Mouse (Mus musculus) embryonic facial prominence, embryonic 13.5 days (tissue): ENCODE results near the gene Drd4. TPM values are rescaled to one million over a fixed set of nuclear protein-coding genes. Genes with fewer than 3 reads are reported as not detected.
A peak's percentile ranks its signal among the peaks of the same experiment; 100 is the strongest.

ENCODE experiments used
- ATAC-seq: fragments of 200-750 bp; cut with Nextera tagmentation; 2 replicates; pipeline ENCODE4 v1.8.0; 2017; ENCODE audit warnings: low read depth; ENCODE audit not compliant: insufficient number of reproducible peaks, insufficient read depth, low FRiP score, low TSS enrichment
- H3K27ac ChIP-seq: fragments of 300-500 bp; sonication (generic); 2 replicates; pipeline ENCODE4 v1.5.1; 2015; ENCODE audit warnings: moderate library complexity, mild to moderate bottlenecking, inconsistent platforms
- H3K27me3 ChIP-seq: fragments of 300-500 bp; sonication (generic); 2 replicates; pipeline ENCODE4 v1.6.1; 2015; ENCODE audit warnings: mild to moderate bottlenecking, inconsistent platforms
- H3K36me3 ChIP-seq: fragments of 300-500 bp; sonication (generic); 2 replicates; pipeline ENCODE4 v1.6.1; 2015; ENCODE audit warnings: mild to moderate bottlenecking, inconsistent platforms
- H3K4me1 ChIP-seq: fragments of 300-500 bp; sonication (generic); 2 replicates; pipeline ENCODE4 v1.6.1; 2015; ENCODE audit warnings: inconsistent platforms
- H3K4me2 ChIP-seq: fragments of 300-500 bp; sonication (generic); 2 replicates; pipeline ENCODE4 v1.6.1; 2015; ENCODE audit warnings: moderate library complexity, mild to moderate bottlenecking, inconsistent platforms
- H3K4me3 ChIP-seq: fragments of 300-500 bp; sonication (generic); 2 replicates; pipeline ENCODE4 v1.5.1; 2015; ENCODE audit warnings: mild to moderate bottlenecking, inconsistent platforms
- H3K9ac ChIP-seq: fragments of 300-500 bp; sonication (generic); 2 replicates; pipeline ENCODE4 v1.6.1; 2015; ENCODE audit warnings: mild to moderate bottlenecking, inconsistent platforms
- H3K9me3 ChIP-seq: fragments of 300-500 bp; sonication (generic); 2 replicates; pipeline ENCODE4 v1.6.1; 2016; ENCODE audit warnings: inconsistent platforms
- WGBS: fragments of 180-500 bp; shearing (Covaris S2); methylation state at CpG from one replicate; pipeline ENCODE4 v1.1.7; 2015; ENCODE audit warnings: mixed read lengths; 5-methylcytosine and 5-hydroxymethylcytosine counted together
- polyA plus RNA-seq: library from polyadenylated mRNA; unstranded; fragments of >200 nt; fragmentation: Nextera tagmentation; extraction: Ambion mirVana; gene quantifications from 2 replicates; pipeline ENCODE4 v1.2.1, GENCODE M21; 2015

Gene Drd4
- polyA plus RNA-seq, 1 experiment from 2014 or later, result 1.3 TPM

GRCm38 (mm10) chr7:141294479-141294878 is 2.7 kb downstream of the Drd4 start:
- Histone ChIP-seq H3K4me3 (peak overlapping the region; percentile 45), H3K36me3 (peaks cover 24% of the 10 kb centered on the region), H3K9me3 (no peaks in the 10 kb centered on the region), H3K9ac (no peak overlapping the region; the same call in 1 of the 2 replicates), H3K4me2 (peak overlapping the region; percentile 81), H3K27me3 (peaks cover 54% of the 10 kb centered on the region), H3K4me1 (peaks cover 33% of the 10 kb centered on the region), H3K27ac (no peak overlapping the region)
- no peak for ATAC-seq
- WGBS, result 7% methylated on average over 22 of the region's 22 CpGs

- H3K9me3 ChIP-seq, result no peaks in the 10 kb centered on the region
- H3K27ac ChIP-seq, result no peak overlapping the region
- no peak for ATAC-seq
- H3K36me3 ChIP-seq, result peaks cover 59% of the 10 kb centered on the region
- peaks cover 17% of the 10 kb centered on the region for H3K4me1 ChIP-seq
- no peak overlapping the region for H3K4me3 ChIP-seq
- 86% methylated on average over 3 of the region's 3 CpGs for WGBS
- H3K27me3 ChIP-seq, result peaks cover 31% of the 10 kb centered on the region
- H3K9ac ChIP-seq, result no peak overlapping the region
- H3K4me2 ChIP-seq, result no peak overlapping the region
These were observed 6.3 kb downstream of the Drd4 start for GRCm38 (mm10) chr7:141297926-141298650.

- peaks cover 6% of the 10 kb centered on the region for H3K4me1 ChIP-seq
- no peak overlapping the region for H3K9ac ChIP-seq
- no peak overlapping the region for H3K4me3 ChIP-seq
- H3K4me2 ChIP-seq, result no peak overlapping the region
- peaks cover 69% of the 10 kb centered on the region for H3K36me3 ChIP-seq
- ATAC-seq, result no peak
- no peaks in the 10 kb centered on the region for H3K9me3 ChIP-seq
- H3K27me3 ChIP-seq, result peaks cover 21% of the 10 kb centered on the region
- 96% methylated on average over 8 of the region's 8 CpGs for WGBS
- no peak overlapping the region for H3K27ac ChIP-seq
These were observed 7.4 kb downstream of the Drd4 start for GRCm38 (mm10) chr7:141299175-141299574.

GRCm38 (mm10) chr7:141301386-141301785 is 9.6 kb downstream of the Drd4 start:
- Histone ChIP-seq H3K9ac (no peak overlapping the region), H3K4me3 (no peak overlapping the region), H3K27ac (no peak overlapping the region), H3K4me1 (no peaks in the 10 kb centered on the region), H3K4me2 (no peak overlapping the region), H3K36me3 (peaks cover 91% of the 10 kb centered on the region), H3K27me3 (no peaks in the 10 kb centered on the region), H3K9me3 (no peaks in the 10 kb centered on the region)
- WGBS, result 95% methylated on average over 9 of the region's 9 CpGs
- ATAC-seq, result no peak

- H3K9ac ChIP-seq, result no peak overlapping the region
- ATAC-seq, result no peak
- H3K4me3 ChIP-seq, result no peak overlapping the region
- H3K27ac ChIP-seq, result no peak overlapping the region
- 59% methylated on average over 1 of the region's 1 CpGs for WGBS
- no peaks in the 10 kb centered on the region for H3K4me1 ChIP-seq
- no peaks in the 10 kb centered on the region for H3K27me3 ChIP-seq
- no peak overlapping the region for H3K4me2 ChIP-seq
- no peaks in the 10 kb centered on the region for H3K9me3 ChIP-seq
- peaks cover 93% of the 10 kb centered on the region for H3K36me3 ChIP-seq
These were observed 11.0 kb downstream of the Drd4 start for GRCm38 (mm10) chr7:141302702-141303268.

- Histone ChIP-seq H3K27ac (no peak overlapping the region), H3K27me3 (no peaks in the 10 kb centered on the region), H3K4me1 (no peaks in the 10 kb centered on the region), H3K9ac (no peak overlapping the region), H3K4me3 (no peak overlapping the region), H3K36me3 (peaks cover 98% of the 10 kb centered on the region), H3K4me2 (no peak overlapping the region), H3K9me3 (no peaks in the 10 kb centered on the region)
- ATAC-seq, result no peak
- WGBS, result 83% methylated on average over 4 of the region's 4 CpGs
These were observed 12.7 kb downstream of the Drd4 start for GRCm38 (mm10) chr7:141304537-141304936.

GRCm38 (mm10) chr7:141314416-141314815 is 22.6 kb downstream of the Drd4 start:
- Histone ChIP-seq H3K27me3 (no peaks in the 10 kb centered on the region), H3K36me3 (peaks cover 98% of the 10 kb centered on the region), H3K4me2 (no peak overlapping the region), H3K4me3 (no peak overlapping the region), H3K4me1 (no peaks in the 10 kb centered on the region), H3K9ac (0 out of 2 replicates have a peak overlapping the region, but pooled peaks have one; percentile 52), H3K27ac (no peak overlapping the region), H3K9me3 (no peaks in the 10 kb centered on the region)
- ATAC-seq, result no peak
- 86% methylated on average over 2 of the region's 2 CpGs for WGBS

GRCm38 (mm10) chr7:141315076-141315475 is 23.3 kb downstream of the Drd4 start:
- WGBS, result 86% methylated on average over 8 of the region's 8 CpGs
- Histone ChIP-seq H3K4me2 (no peak overlapping the region), H3K27me3 (no peaks in the 10 kb centered on the region), H3K9me3 (no peaks in the 10 kb centered on the region), H3K4me3 (no peak overlapping the region), H3K4me1 (no peaks in the 10 kb centered on the region), H3K9ac (no peak overlapping the region), H3K27ac (no peak overlapping the region), H3K36me3 (peaks cover 97% of the 10 kb centered on the region)
- no peak for ATAC-seq

- WGBS, result 80% methylated on average over 5 of the region's 5 CpGs
- Histone ChIP-seq H3K4me1 (no peaks in the 10 kb centered on the region), H3K27ac (no peak overlapping the region), H3K36me3 (peaks cover 96% of the 10 kb centered on the region), H3K4me2 (no peak overlapping the region), H3K4me3 (no peak overlapping the region), H3K9me3 (no peaks in the 10 kb centered on the region), H3K27me3 (no peaks in the 10 kb centered on the region), H3K9ac (no peak overlapping the region)
- ATAC-seq, result no peak
These were observed 24.2 kb downstream of the Drd4 start for GRCm38 (mm10) chr7:141315974-141316373.

- no peaks in the 10 kb centered on the region for H3K4me1 ChIP-seq
- ATAC-seq, result no peak
- 84% methylated on average over 1 of the region's 1 CpGs for WGBS
- H3K9ac ChIP-seq, result no peak overlapping the region
- no peak overlapping the region for H3K27ac ChIP-seq
- no peak overlapping the region for H3K4me3 ChIP-seq
- no peaks in the 10 kb centered on the region for H3K9me3 ChIP-seq
- H3K36me3 ChIP-seq, result peaks cover 96% of the 10 kb centered on the region
- no peak overlapping the region for H3K4me2 ChIP-seq
- no peaks in the 10 kb centered on the region for H3K27me3 ChIP-seq
These were observed 25.9 kb downstream of the Drd4 start for GRCm38 (mm10) chr7:141317619-141318132.

GRCm38 (mm10) chr7:141319446-141319845 is 27.6 kb downstream of the Drd4 start:
- Histone ChIP-seq H3K27me3 (no peaks in the 10 kb centered on the region), H3K4me2 (no peak overlapping the region), H3K4me1 (no peaks in the 10 kb centered on the region), H3K4me3 (no peak overlapping the region), H3K27ac (no peak overlapping the region), H3K9me3 (no peaks in the 10 kb centered on the region), H3K36me3 (peaks cover 97% of the 10 kb centered on the region), H3K9ac (no peak overlapping the region)
- WGBS, result 66% methylated on average over 2 of the region's 2 CpGs
- ATAC-seq, result no peak

GRCm38 (mm10) chr7:141324686-141325085 is 32.9 kb downstream of the Drd4 start:
- no peak overlapping the region for H3K9ac ChIP-seq
- WGBS, result 92% methylated on average over 1 of the region's 1 CpGs
- H3K27ac ChIP-seq, result no peak overlapping the region
- peaks cover 45% of the 10 kb centered on the region for H3K36me3 ChIP-seq
- H3K27me3 ChIP-seq, result no peaks in the 10 kb centered on the region
- no peaks in the 10 kb centered on the region for H3K9me3 ChIP-seq
- no peak overlapping the region for H3K4me3 ChIP-seq
- no peak for ATAC-seq
- peaks cover 31% of the 10 kb centered on the region for H3K4me1 ChIP-seq
- no peak overlapping the region for H3K4me2 ChIP-seq
